Mouse (Mus musculus) CH12.LX (cell line): ENCODE data around the gene Tenm1.

Source experiments
- CTCF ChIP-seq, 2 experiments: IDR thresholded peaks in 1 of 2; conservative IDR thresholded peaks in 1 of 2; 2 replicates each; pipeline ENCODE4 v1.5.1; 2011 to 2012; ENCODE audit warnings: low read depth in 2 of 2, low read length in 2 of 2, improper control_type of control experiment in 1 of 2, inconsistent platforms in 1 of 2, mild to moderate bottlenecking in 1 of 2, moderate library complexity in 1 of 2
- IRF4 ChIP-seq: IDR thresholded peaks from 2 replicates; pipeline ENCODE4 v1.6.1; 2014; ENCODE audit warnings: low read depth, mild to moderate bottlenecking, inconsistent platforms, low read length, improper control_type of control experiment
- NELFE ChIP-seq: IDR thresholded peaks from 2 replicates; pipeline ENCODE4 v1.6.1; 2011; ENCODE audit warnings: low read depth, low read length, improper control_type of control experiment
- SIN3A ChIP-seq: IDR thresholded peaks from 2 replicates; pipeline ENCODE4 v1.6.1; 2012; ENCODE audit warnings: low read length, improper control_type of control experiment, inconsistent platforms

GRCm38 (mm10) chrX:42718078-42718785 lies 710.7 kb downstream of the Tenm1 start:
- no peak for TF ChIP-seq CTCF (conservative IDR thresholded peaks at IDR 0.05 in 1 of 2, IDR thresholded peaks at IDR 0.05 in 1 of 2; ENCODE audit: low read depth in 2 of 2, low read length in 2 of 2)
- no peak for TF ChIP-seq SIN3A
- no peak for TF ChIP-seq IRF4
- TF ChIP-seq NELFE, result no peak
